ENCODE assay signal across 22 mouse cellular contexts in the genomic region with DNA sequence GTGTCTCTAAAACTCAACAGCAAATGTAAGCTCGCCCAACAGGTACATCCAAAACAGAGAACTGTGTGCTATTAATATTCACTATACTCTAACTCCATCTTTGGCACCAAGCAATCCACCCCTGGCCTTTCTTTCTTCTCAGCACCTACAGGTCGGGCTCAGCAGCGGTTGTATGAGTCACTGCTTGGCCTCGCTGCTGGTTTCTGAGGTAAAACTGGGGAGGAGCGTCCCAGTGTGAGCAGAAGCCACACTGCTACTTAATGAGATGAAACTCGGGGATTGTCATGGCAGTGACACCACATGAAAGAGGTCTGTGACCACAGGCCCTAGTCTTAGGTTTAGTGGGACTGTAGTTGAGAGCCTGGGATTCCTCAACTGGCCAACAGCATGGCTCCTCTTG.
A peak's percentile ranks its signal among the peaks of the same experiment; 100 is the strongest.
DNase-seq lines count a peak whose midpoint lies in the region; TF ChIP-seq lines count a peak whose summit lies in the region.
"Had no signal": no experiment of that assay in that cellular context is flagged by ENCODE, and none has a peak within 500 bp of the region (broad histone marks: within the 10 kb centered on the region; RNA-seq: fewer than 3 reads in every experiment).

No protein-coding gene starts in this region.

- no peaks in the 10 kb centered on the region for H3K79me2 ChIP-seq in C2C12 (ENCODE audit: control insufficient read depth, insufficient read depth)

- no peak overlapping the region for H3ac ChIP-seq in C2C12 (ENCODE audit: control insufficient read depth, insufficient read length, low read depth)

- H3K36me3 ChIP-seq in C2C12 (ENCODE audit: control insufficient read depth, insufficient read depth): no peaks in the 10 kb centered on the region
- H3K36me3 ChIP-seq: embryonic facial prominence, embryonic 12.5 days; embryonic facial prominence, embryonic 15.5 days; G1E; heart, embryonic 10.5 days; hindbrain, embryonic 12.5 days; intestine, embryonic 15.5 days had no signal

- DNase-seq in 416B (ENCODE audit: low read depth): peak; percentile 8
- DNase-seq in adrenal gland, adult 8-10 months: peak; percentile 55
- DNase-seq in adrenal gland, postnatal 25 days: peak; percentile 21
- DNase-seq in frontal cortex, postnatal 25 days (ENCODE audit: low spot score in 2 of 2): no peak
- no peak for DNase-seq in urinary bladder, postnatal 36 days (ENCODE audit: low spot score in 2 of 2)
- no peak for DNase-seq in urinary bladder, postnatal 14 days (ENCODE audit: low spot score)
- DNase-seq: cerebellum, adult 18-20 months; cerebellum, adult 9-10 months; cerebellum, postnatal 14 days; forebrain, postnatal 0 days; gastrocnemius, postnatal 25 days; heart, adult 2 months; kidney, adult 11 months; kidney, adult 8-10 months had no signal

- TF ChIP-seq CTCF in C2C12 (IDR thresholded peaks at IDR 0.05; ENCODE audit: control insufficient read depth, insufficient read depth, insufficient read length): no peak

- no peaks in the 10 kb centered on the region for H3K27me3 ChIP-seq in C2C12 (ENCODE audit: control insufficient read depth, insufficient read depth, insufficient read length)
- H3K27me3 ChIP-seq: CH12.LX; embryonic facial prominence, embryonic 12.5 days; embryonic facial prominence, embryonic 15.5 days; intestine, embryonic 15.5 days had no signal

- no peak overlapping the region for H3K4me3 ChIP-seq in C2C12 (ENCODE audit: insufficient read depth, poor library complexity, severe bottlenecking)
- H3K4me3 ChIP-seq: embryonic facial prominence, embryonic 12.5 days; embryonic facial prominence, embryonic 15.5 days; heart, adult 2 months; heart, embryonic 10.5 days; hindbrain, embryonic 12.5 days; intestine, embryonic 15.5 days had no signal

- H3K79me3 ChIP-seq in C2C12 (ENCODE audit: low read depth): no peaks in the 10 kb centered on the region

TF ChIP-seq in C2C12, 6 proteins besides CTCF, POLR2A, EP300 and RAD21:
- peak; percentile 38 for TF ChIP-seq MAX (IDR thresholded peaks at IDR 0.05)
- no peak for TF ChIP-seq USF1 (IDR thresholded peaks at IDR 0.05; ENCODE audit: low read depth)
TF ChIP-seq in C2C12: peak in this region for 1.

Comparison
In these comparisons a context has a peak if more than half of its experiments do, and no peak if none do; other contexts are left out.
1. DNase-seq: peak in 416B (single experiment), adrenal gland, adult 8-10 months (single experiment) and adrenal gland, postnatal 25 days (single experiment); none in frontal cortex, postnatal 25 days (0 of 2), urinary bladder, postnatal 36 days (0 of 2) and urinary bladder, postnatal 14 days (single experiment).